Mouse (Mus musculus): ENCODE results near the gene Adipor2. TPM values are rescaled to one million over a fixed set of nuclear protein-coding genes. Genes with fewer than 3 reads are reported as not detected.
"Not testable (repeated sequence)": the region's sequence is repeated elsewhere in the genome, so short reads cannot be mapped to it uniquely, and the experiment has no call there.

The Adipor2 gene
- polyA plus RNA-seq, 1 experiment from 2014 or later = 39.2 TPM

DNA sequence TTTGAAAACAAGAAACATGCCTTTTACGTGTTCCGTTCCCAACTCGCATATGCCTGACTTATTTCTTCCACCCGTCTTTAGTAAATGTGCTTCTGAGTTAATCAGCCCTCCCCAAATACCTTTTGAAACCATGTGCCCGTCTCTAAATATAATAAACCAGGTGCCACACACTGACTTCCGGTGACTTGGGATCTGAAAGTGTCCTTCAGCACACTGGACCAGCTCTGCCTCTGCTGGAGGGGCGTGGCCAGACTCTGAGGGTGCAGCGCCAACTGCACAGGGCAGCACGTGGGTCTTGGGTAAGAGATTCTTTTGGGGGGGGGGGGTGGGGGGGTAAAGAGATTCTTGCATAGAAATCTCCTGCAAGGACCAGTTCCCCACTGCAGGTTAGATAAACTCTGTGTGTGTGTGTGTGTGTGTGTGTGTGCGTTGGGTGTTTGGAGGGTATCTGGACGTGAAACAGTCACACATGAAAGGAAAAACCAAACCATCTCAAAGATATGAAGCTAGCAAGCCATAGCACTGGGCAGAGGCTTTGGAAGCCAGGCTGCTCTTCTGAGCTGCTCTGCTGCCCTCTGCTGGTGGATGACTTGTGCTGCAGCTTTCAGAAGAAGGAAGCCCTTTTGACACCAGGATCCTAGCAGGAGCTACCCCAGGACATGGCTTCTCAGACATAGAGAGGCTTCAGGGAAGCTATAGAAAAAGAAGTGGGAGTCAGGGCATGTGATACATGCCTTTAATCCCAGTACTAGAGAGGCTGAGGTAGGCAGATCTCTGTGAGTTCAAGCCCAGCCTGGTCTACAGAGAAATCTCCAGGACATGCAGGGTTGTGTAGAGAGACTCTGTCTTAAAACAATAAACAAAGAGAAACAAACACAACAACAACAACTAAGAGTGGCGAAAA lies 26.5 kb upstream of the Adipor2 start:
- no peaks in the 10 kb centered on the region for H3K36me3 ChIP-seq (replicated peaks)
- WGBS = 40% methylated on average over 12 of the region's 12 CpGs
- H3K4me3 ChIP-seq = no peak overlapping the region
- no peaks in the 10 kb centered on the region for H3K9me3 ChIP-seq
- H3K4me2 ChIP-seq = peak overlapping the region; percentile 32
- no peak overlapping the region for H3K27ac ChIP-seq
- ATAC-seq (replicated peaks) = peak; percentile 73
- H3K27me3 ChIP-seq (replicated peaks) = no peaks in the 10 kb centered on the region
- peaks cover 14% of the 10 kb centered on the region for H3K4me1 ChIP-seq
- no peak overlapping the region for H3K9ac ChIP-seq

DNA sequence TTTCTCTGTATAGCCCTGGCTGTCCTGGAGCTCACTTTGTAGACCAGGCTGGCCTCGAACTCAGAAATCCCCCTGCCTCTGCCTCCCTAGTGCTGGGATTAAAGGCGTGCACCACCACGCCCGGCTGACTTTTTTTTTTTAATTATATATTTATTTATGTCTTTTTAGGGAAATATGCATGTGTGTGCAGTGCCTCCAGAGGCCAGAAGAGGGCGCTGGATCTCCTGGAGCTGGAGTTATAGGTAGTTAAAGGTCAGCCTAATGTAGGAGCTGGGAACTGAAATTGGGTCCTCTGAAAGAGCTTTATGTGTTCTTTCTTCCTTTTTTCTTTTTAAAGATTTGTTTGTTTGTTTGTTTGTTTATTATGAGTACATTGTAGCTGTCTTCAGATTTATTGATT lies 25.2 kb upstream of the Adipor2 start:
- H3K36me3 ChIP-seq (replicated peaks); H3K4me2 ChIP-seq; ATAC-seq (replicated peaks); H3K9me3 ChIP-seq; H3K27ac ChIP-seq; H3K27me3 ChIP-seq (replicated peaks); H3K9ac ChIP-seq; H3K4me3 ChIP-seq: not testable (repeated sequence)
- H3K4me1 ChIP-seq = peaks cover 12% of the 10 kb centered on the region
- 77% methylated on average over 5 of the region's 5 CpGs for WGBS

GRCm38 (mm10) chr6:119437894-119438761 lies 20.6 kb upstream of the Adipor2 start:
- 49% methylated on average over 8 of the region's 8 CpGs for WGBS
- Histone ChIP-seq H3K36me3 (replicated peaks) (no peaks in the 10 kb centered on the region), H3K4me3 (no peak overlapping the region), H3K9me3 (no peaks in the 10 kb centered on the region), H3K4me2 (no peak overlapping the region), H3K27me3 (replicated peaks) (no peaks in the 10 kb centered on the region), H3K4me1 (peaks cover 7% of the 10 kb centered on the region; the same call in 1 of the 2 replicates), H3K9ac (no peak overlapping the region), H3K27ac (0 out of 2 replicates have a peak overlapping the region, but pooled peaks have one; percentile 3)
- ATAC-seq (replicated peaks) = no peak; the same call in 1 of the 2 replicates

GRCm38 (mm10) chr6:119434394-119434793 lies 16.9 kb upstream of the Adipor2 start:
- Histone ChIP-seq H3K9me3 (no peaks in the 10 kb centered on the region), H3K9ac (no peak overlapping the region), H3K27ac (no peak overlapping the region), H3K36me3 (replicated peaks) (no peaks in the 10 kb centered on the region), H3K4me2 (no peak overlapping the region), H3K4me3 (no peak overlapping the region), H3K27me3 (replicated peaks) (no peaks in the 10 kb centered on the region), H3K4me1 (peaks cover 7% of the 10 kb centered on the region; the same call in 1 of the 2 replicates)
- 94% methylated on average over 4 of the region's 4 CpGs for WGBS
- ATAC-seq (replicated peaks) = no peak

DNA sequence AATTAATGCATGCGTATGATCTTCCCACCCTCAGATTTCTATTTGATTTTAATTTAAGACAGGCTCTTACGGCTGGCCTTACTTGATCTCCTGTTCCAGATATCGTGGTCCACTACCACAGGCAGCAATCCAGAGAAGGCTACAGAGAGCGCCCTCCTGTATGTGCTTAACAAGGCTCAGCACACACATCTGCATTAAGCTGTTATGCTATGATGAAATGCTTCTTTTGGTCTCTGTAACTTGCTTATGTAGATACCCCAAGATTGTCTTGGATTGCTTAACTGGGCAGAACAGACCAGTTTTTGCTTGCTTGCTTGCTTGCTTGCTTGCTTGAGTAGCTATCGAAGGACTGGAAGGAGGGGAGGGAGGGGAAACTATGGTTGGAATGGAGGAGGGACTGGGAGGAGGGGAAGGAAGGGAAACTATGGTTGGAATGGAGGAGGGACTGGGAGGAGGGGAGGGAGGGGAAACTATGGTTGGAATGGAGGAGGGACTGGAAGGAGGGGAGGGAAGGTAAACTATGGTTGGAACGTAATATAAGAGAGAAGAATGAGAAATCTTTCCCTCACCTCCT lies 14.3 kb upstream of the Adipor2 start:
- Histone ChIP-seq H3K4me2 (no peak overlapping the region), H3K27me3 (replicated peaks) (no peaks in the 10 kb centered on the region), H3K36me3 (replicated peaks) (no peaks in the 10 kb centered on the region), H3K9ac (no peak overlapping the region), H3K9me3 (no peaks in the 10 kb centered on the region), H3K27ac (no peak overlapping the region), H3K4me1 (no peaks in the 10 kb centered on the region), H3K4me3 (no peak overlapping the region)
- ATAC-seq (replicated peaks) = no peak
- 90% methylated on average over 6 of the region's 6 CpGs for WGBS

- no peak for ATAC-seq (replicated peaks)
- Histone ChIP-seq H3K4me3 (no peak overlapping the region), H3K27me3 (replicated peaks) (no peaks in the 10 kb centered on the region), H3K36me3 (replicated peaks) (no peaks in the 10 kb centered on the region), H3K4me2 (no peak overlapping the region), H3K9ac (no peak overlapping the region), H3K4me1 (no peaks in the 10 kb centered on the region), H3K27ac (no peak overlapping the region), H3K9me3 (no peaks in the 10 kb centered on the region)
- 45% methylated on average over 2 of the region's 2 CpGs for WGBS
Measured at GRCm38 (mm10) chr6:119430508-119430907, 13.0 kb upstream of the Adipor2 start.

DNA sequence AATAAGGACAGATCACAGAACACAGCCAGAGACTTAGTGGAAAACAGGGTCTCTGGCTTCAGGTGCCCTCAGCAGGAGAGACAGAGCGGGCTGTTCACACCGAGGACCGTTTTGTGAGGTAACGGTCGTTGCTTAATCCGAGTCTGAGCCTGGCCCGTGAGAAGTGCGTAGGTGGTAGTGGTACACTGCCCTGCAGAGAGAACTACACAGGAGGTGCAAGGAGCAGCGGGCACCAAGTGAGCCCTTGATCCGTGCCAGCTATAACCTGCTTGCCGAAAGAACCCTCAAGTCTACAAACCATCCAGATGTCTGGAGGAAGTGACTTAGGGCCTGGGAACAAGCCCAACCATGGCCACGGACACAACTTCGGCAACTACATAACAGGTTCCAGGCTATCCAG lies 11.8 kb upstream of the Adipor2 start:
- ATAC-seq (replicated peaks) = no peak
- Histone ChIP-seq H3K9me3 (no peaks in the 10 kb centered on the region), H3K4me1 (no peaks in the 10 kb centered on the region), H3K4me3 (no peak overlapping the region), H3K4me2 (no peak overlapping the region), H3K27me3 (replicated peaks) (no peaks in the 10 kb centered on the region), H3K36me3 (replicated peaks) (no peaks in the 10 kb centered on the region), H3K27ac (no peak overlapping the region), H3K9ac (no peak overlapping the region)
- 97% methylated on average over 13 of the region's 13 CpGs for WGBS

GRCm38 (mm10) chr6:119428611-119429010 lies 11.1 kb upstream of the Adipor2 start:
- Histone ChIP-seq H3K36me3 (replicated peaks) (no peaks in the 10 kb centered on the region), H3K4me3 (no peak overlapping the region), H3K4me2 (no peak overlapping the region), H3K27ac (no peak overlapping the region), H3K4me1 (no peaks in the 10 kb centered on the region), H3K9ac (no peak overlapping the region), H3K27me3 (replicated peaks) (no peaks in the 10 kb centered on the region), H3K9me3 (no peaks in the 10 kb centered on the region)
- ATAC-seq (replicated peaks) = no peak
- 81% methylated on average over 3 of the region's 3 CpGs for WGBS

DNA sequence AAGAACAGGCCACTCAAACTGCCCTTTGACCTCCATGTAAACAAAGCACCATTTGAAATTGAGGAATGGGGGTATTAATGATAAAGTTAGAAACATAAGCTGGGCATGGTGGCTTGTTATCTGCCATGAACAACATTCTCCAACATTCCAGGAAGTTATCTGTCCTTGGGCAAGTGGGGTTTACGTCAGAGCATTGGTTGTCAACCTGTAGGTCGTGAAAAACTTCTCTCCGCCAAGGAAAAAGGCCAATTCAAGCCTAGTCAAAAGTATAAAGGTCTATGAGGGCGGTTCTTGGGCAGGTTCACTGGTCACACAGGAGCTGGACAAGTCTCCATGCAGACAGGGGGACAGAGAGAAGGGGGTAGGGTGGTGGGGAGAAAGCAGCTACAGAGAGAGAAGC lies 3.5 kb upstream of the Adipor2 start:
- no peak overlapping the region for H3K4me2 ChIP-seq

DNA sequence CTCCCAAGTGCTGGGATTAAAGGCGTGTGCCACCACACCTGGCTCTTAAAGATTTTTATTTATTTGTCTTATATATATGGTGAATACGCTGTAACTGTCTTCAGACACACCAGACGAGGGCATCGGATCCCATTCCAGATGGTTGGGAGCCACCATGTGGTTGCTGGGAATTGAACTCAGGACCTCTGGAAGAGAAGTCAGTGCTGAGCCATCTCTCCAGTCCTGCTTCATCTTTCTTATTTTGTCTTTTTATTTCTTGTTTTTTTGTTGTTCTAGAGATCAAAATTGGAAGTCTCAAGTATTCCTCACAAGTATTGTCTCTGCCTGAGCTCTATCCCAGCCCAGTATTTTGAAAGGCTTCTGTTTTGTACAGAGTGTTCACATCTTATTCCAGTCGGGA lies 2.9 kb upstream of the Adipor2 start:
- no peak overlapping the region for H3K27ac ChIP-seq
- 0 out of 2 replicates have a peak, but pooled peaks cover 4% of the 10 kb centered on the region for H3K4me1 ChIP-seq
- H3K9ac ChIP-seq = no peak overlapping the region
- no peaks in the 10 kb centered on the region for H3K36me3 ChIP-seq (replicated peaks)
- no peaks in the 10 kb centered on the region for H3K27me3 ChIP-seq (replicated peaks)
- WGBS = 95% methylated on average over 5 of the region's 5 CpGs
- H3K9me3 ChIP-seq = no peaks in the 10 kb centered on the region
- no peak overlapping the region for H3K4me2 ChIP-seq
- no peak for ATAC-seq (replicated peaks)
- no peak overlapping the region for H3K4me3 ChIP-seq

More for the DNA sequence above, 3.5 kb upstream of the Adipor2 start:
- H3K27me3 ChIP-seq (replicated peaks) = no peaks in the 10 kb centered on the region
- 0 out of 2 replicates have a peak, but pooled peaks cover 4% of the 10 kb centered on the region for H3K4me1 ChIP-seq
- H3K9ac ChIP-seq = no peak overlapping the region
- WGBS = 93% methylated on average over 4 of the region's 4 CpGs
- no peak overlapping the region for H3K27ac ChIP-seq
- H3K9me3 ChIP-seq = no peaks in the 10 kb centered on the region
- no peak for ATAC-seq (replicated peaks)
- no peak overlapping the region for H3K4me3 ChIP-seq
- H3K36me3 ChIP-seq (replicated peaks) = no peaks in the 10 kb centered on the region

DNA sequence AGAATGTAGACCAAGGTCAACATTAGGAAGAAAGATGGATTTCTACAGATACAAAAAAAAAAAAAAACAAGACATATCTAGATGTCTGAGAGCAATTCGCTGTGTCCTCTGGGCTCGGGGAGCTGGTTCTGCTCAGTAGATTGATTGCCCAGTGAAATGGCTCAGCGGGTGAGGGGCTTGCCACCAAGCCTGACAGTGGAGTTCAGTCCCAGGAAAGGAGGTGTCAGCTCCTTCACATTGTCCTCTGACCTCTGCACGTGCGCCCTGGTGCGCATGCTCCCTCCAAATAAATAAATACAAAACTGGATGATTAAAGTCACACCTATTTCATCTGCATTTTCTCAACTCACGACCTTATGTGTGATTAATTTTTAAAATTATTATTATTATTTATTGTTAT lies 1.9 kb upstream of the Adipor2 start:
- Histone ChIP-seq H3K4me3 (no peak overlapping the region), H3K4me1 (0 out of 2 replicates have a peak, but pooled peaks cover 4% of the 10 kb centered on the region), H3K9ac (no peak overlapping the region), H3K36me3 (replicated peaks) (no peaks in the 10 kb centered on the region), H3K4me2 (no peak overlapping the region), H3K27me3 (replicated peaks) (no peaks in the 10 kb centered on the region), H3K9me3 (no peaks in the 10 kb centered on the region), H3K27ac (no peak overlapping the region)
- ATAC-seq (replicated peaks) = no peak
- WGBS = 23% methylated on average over 7 of the region's 7 CpGs

All from midbrain, embryonic 15.5 days (tissue).